Mouse (Mus musculus) midbrain, embryonic 12.5 days (tissue): ENCODE measurements at regions not wholly inside any gene's neighbourhood (a gene's known extent, or its start where the extent isn't known, plus 50 kb on each side); places are given as distances from the start of the nearest gene placed in this dataset.
A peak's percentile ranks its signal among the peaks of the same experiment; 100 is the strongest.

Source experiments
- ATAC-seq: fragments of 200-750 bp; cut with Nextera tagmentation; 2 replicates; pipeline ENCODE4 v1.8.0; 2017; ENCODE audit warnings: low read depth, moderate TSS enrichment, moderate library complexity; ENCODE audit not compliant: low FRiP score
- H3K27ac ChIP-seq: fragments of 300-500 bp; sonication (generic); replicated peaks from 2 replicates; pipeline ENCODE4 v1.5.1; 2016; ENCODE audit warnings: mild to moderate bottlenecking
- H3K27me3 ChIP-seq: fragments of 300-500 bp; sonication (generic); 2 replicates; pipeline ENCODE4 v1.6.1; 2016; ENCODE audit warnings: mild to moderate bottlenecking
- H3K36me3 ChIP-seq: fragments of 300-500 bp; sonication (generic); 2 replicates; pipeline ENCODE4 v1.6.1; 2016
- H3K4me1 ChIP-seq: fragments of 300-500 bp; sonication (generic); 2 replicates; pipeline ENCODE4 v1.6.1; 2016
- H3K4me2 ChIP-seq: fragments of 300-500 bp; sonication (generic); replicated peaks from 2 replicates; pipeline ENCODE4 v1.6.1; 2016; ENCODE audit warnings: mild to moderate bottlenecking, moderate library complexity
- H3K4me3 ChIP-seq: fragments of 300-500 bp; sonication (generic); 2 replicates; pipeline ENCODE4 v1.5.1; 2016; ENCODE audit warnings: mild to moderate bottlenecking
- H3K9ac ChIP-seq: fragments of 300-500 bp; sonication (generic); replicated peaks from 2 replicates; pipeline ENCODE4 v1.6.1; 2016; ENCODE audit warnings: mild to moderate bottlenecking, moderate library complexity
- H3K9me3 ChIP-seq: fragments of 300-500 bp; sonication (generic); 2 replicates; pipeline ENCODE4 v1.6.1; 2016; ENCODE audit warnings: mild to moderate bottlenecking
- whole genome bisulfite sequencing: fragments of 180-500 bp; shearing (Covaris S2); methylation state at CpG from one replicate; pipeline ENCODE4 v1.1.7; 2016; 5-methylcytosine and 5-hydroxymethylcytosine counted together

GRCm38 (mm10) chr12:11981743-11982142 lies 280.2 kb upstream of the Fam49a start:
- H3K9ac ChIP-seq, result no peak overlapping the region
- H3K4me2 ChIP-seq, result no peak overlapping the region
- no peaks in the 10 kb centered on the region for H3K36me3 ChIP-seq
- H3K27me3 ChIP-seq, result no peaks in the 10 kb centered on the region
- ATAC-seq, result 0 out of 2 replicates have a peak, but pooled peaks have one; percentile 30
- H3K4me1 ChIP-seq, result no peaks in the 10 kb centered on the region
- H3K4me3 ChIP-seq, result no peak overlapping the region
- H3K27ac ChIP-seq, result no peak overlapping the region
- WGBS, result 90% methylated on average over 1 of the region's 1 CpGs
- no peaks in the 10 kb centered on the region for H3K9me3 ChIP-seq

DNA sequence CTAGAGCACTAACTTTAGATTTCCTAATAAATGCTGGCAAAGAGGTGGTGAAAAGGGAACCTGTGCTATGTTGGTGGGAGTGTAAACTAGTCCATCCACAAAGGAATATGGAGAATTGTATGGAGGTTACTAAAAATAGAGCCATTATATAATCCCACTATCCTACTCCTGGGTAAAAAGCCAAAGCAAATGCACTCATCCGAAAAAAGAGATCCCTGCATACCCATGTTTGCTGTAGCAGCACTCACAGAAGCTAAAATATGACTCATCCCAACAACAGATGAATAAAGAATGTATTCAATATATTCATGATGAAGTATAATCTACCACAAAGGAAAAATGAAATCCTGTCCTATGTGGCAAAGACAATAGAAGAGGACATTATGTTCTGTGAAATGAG lies 268.4 kb upstream of the Fam49a start:
- Histone ChIP-seq H3K4me1 (no peaks in the 10 kb centered on the region), H3K27me3 (no peaks in the 10 kb centered on the region), H3K27ac (no peak overlapping the region), H3K4me3 (no peak overlapping the region), H3K36me3 (no peaks in the 10 kb centered on the region), H3K9me3 (no peaks in the 10 kb centered on the region), H3K9ac (no peak overlapping the region), H3K4me2 (no peak overlapping the region)
- ATAC-seq, result no peak
- WGBS, result 93% methylated on average over 1 of the region's 1 CpGs

DNA sequence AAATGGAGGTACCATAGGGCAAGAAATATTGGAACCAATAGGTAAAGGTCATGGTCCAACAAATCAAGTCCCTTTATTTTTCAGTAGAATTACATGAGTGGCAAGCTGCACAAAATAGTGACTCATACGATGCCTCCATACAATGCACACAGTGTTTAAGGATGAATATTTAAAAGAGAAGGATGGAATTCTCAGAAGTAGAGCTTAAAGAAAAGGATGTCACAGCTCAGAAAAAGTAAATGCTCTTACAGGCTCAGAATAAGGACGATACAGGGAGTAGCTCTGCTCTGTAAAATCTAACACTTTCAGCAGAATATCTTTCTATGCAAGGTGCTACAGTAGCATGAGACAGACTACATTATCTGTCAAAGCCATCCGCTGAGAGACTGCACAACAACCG lies 262.7 kb upstream of the Fam49a start:
- Histone ChIP-seq H3K4me2 (no peak overlapping the region), H3K27me3 (no peaks in the 10 kb centered on the region), H3K27ac (no peak overlapping the region), H3K36me3 (no peaks in the 10 kb centered on the region), H3K9me3 (no peaks in the 10 kb centered on the region), H3K4me3 (no peak overlapping the region), H3K9ac (no peak overlapping the region), H3K4me1 (no peaks in the 10 kb centered on the region)
- no peak for ATAC-seq
- 90% methylated on average over 4 of the region's 4 CpGs for WGBS

DNA sequence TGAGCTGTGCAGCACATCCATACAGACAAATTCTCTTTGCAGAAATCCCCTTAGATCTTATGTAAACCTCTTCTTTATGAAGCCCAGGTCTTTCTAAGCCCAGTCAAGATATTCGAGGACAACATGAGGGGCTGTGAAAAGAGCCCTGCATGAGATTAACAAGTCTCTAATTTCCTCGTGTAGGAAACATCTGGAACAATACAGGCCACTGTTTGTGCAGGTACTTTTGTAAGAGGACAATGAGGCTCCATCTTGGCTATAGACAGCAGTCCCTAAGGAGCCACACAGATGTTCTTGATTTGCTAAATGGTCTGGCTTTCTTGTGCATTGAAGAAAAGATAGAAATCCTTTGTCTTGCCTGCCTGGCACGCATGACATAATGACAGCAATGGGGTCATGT lies 259.5 kb upstream of the Fam49a start:
- Histone ChIP-seq H3K4me2 (no peak overlapping the region), H3K9ac (no peak overlapping the region), H3K27ac (no peak overlapping the region), H3K27me3 (no peaks in the 10 kb centered on the region), H3K4me1 (no peaks in the 10 kb centered on the region), H3K36me3 (no peaks in the 10 kb centered on the region), H3K4me3 (no peak overlapping the region), H3K9me3 (no peaks in the 10 kb centered on the region)
- 23% methylated on average over 3 of the region's 3 CpGs for WGBS
- no peak for ATAC-seq

DNA sequence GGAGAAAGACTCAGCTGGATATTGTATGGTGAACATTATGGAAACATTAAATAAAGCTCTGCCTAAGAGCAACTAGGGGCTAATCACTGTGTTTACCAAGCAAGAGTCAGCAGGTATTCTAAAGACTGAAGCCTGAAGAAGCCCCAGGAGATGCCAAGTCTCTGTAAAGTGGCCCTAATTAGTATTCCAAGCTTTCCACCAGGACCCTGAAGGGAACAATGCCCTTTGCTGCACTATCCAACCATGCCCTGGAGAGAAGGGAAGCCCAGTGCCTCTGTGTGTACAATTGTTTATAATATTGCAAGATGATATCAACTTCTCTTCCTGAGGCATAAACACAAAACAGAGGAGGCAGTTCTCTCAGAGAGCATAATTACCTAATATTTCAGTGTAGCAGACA lies 251.3 kb upstream of the Fam49a start:
- Histone ChIP-seq H3K4me2 (no peak overlapping the region), H3K4me1 (no peaks in the 10 kb centered on the region), H3K36me3 (no peaks in the 10 kb centered on the region), H3K9ac (no peak overlapping the region), H3K27ac (no peak overlapping the region), H3K27me3 (no peaks in the 10 kb centered on the region), H3K4me3 (no peak overlapping the region), H3K9me3 (no peaks in the 10 kb centered on the region)
- ATAC-seq, result 0 out of 2 replicates have a peak, but pooled peaks have one; percentile 27

DNA sequence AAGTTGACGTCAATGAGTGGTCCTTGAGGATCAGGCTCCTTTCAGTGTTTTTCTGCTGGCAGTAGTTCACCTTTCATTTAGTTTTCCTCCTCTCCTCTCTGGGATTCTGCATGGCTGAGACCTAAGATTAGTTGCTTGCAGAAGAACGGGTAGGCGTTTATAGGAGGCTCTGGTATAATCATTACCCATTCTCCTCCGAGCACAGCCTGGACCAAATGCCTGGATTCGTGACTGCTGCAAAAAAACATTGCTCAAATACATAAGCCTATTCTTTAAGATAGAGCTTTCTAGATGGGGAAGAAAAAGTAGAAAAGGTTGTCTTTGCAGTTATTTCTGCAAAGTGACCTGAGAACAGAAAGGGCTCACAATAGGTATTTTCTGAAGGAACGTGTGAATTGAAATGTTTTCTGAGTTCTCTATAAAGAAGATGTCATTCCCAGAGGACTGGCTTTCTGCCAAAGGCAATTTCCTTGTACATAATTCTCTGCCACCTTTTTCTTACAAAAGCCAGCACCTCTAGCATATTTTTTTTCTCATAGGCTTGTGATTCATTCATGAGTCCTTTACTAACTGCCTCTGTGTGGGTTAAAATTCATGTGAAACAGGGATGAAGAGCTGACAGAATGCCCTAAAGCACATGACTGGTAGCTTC lies 238.0 kb upstream of the Fam49a start:
- Histone ChIP-seq H3K4me2 (no peak overlapping the region), H3K36me3 (no peaks in the 10 kb centered on the region), H3K27me3 (no peaks in the 10 kb centered on the region)

GRCm38 (mm10) chr12:12030039-12030550 lies 231.8 kb upstream of the Fam49a start:
- Histone ChIP-seq H3K9me3 (no peaks in the 10 kb centered on the region), H3K4me1 (no peaks in the 10 kb centered on the region), H3K4me2 (no peak overlapping the region), H3K36me3 (no peaks in the 10 kb centered on the region), H3K27ac (no peak overlapping the region), H3K27me3 (no peaks in the 10 kb centered on the region), H3K4me3 (no peak overlapping the region), H3K9ac (no peak overlapping the region)
- WGBS, result 82% methylated on average over 2 of the region's 2 CpGs
- ATAC-seq, result no peak

More for the DNA sequence above, 238.0 kb upstream of the Fam49a start:
- H3K27ac ChIP-seq, result no peak overlapping the region
- H3K4me1 ChIP-seq, result no peaks in the 10 kb centered on the region
- WGBS, result 88% methylated on average over 6 of the region's 6 CpGs
- H3K9ac ChIP-seq, result no peak overlapping the region
- H3K4me3 ChIP-seq, result no peak overlapping the region
- no peak for ATAC-seq
- H3K9me3 ChIP-seq, result no peaks in the 10 kb centered on the region

GRCm38 (mm10) chr12:12034521-12034920 lies 227.4 kb upstream of the Fam49a start:
- H3K36me3 ChIP-seq, result no peaks in the 10 kb centered on the region
- no peaks in the 10 kb centered on the region for H3K9me3 ChIP-seq
- ATAC-seq, result no peak
- H3K4me1 ChIP-seq, result no peaks in the 10 kb centered on the region
- H3K9ac ChIP-seq, result no peak overlapping the region
- H3K27me3 ChIP-seq, result no peaks in the 10 kb centered on the region
- H3K4me2 ChIP-seq, result no peak overlapping the region
- H3K27ac ChIP-seq, result no peak overlapping the region
- H3K4me3 ChIP-seq, result no peak overlapping the region

GRCm38 (mm10) chr12:12039217-12039616 lies 222.7 kb upstream of the Fam49a start:
- Histone ChIP-seq H3K27me3 (no peaks in the 10 kb centered on the region), H3K4me2 (no peak overlapping the region), H3K36me3 (no peaks in the 10 kb centered on the region), H3K9ac (no peak overlapping the region), H3K4me3 (no peak overlapping the region), H3K27ac (no peak overlapping the region), H3K9me3 (no peaks in the 10 kb centered on the region), H3K4me1 (no peaks in the 10 kb centered on the region)
- 83% methylated on average over 1 of the region's 1 CpGs for WGBS
- ATAC-seq, result no peak

DNA sequence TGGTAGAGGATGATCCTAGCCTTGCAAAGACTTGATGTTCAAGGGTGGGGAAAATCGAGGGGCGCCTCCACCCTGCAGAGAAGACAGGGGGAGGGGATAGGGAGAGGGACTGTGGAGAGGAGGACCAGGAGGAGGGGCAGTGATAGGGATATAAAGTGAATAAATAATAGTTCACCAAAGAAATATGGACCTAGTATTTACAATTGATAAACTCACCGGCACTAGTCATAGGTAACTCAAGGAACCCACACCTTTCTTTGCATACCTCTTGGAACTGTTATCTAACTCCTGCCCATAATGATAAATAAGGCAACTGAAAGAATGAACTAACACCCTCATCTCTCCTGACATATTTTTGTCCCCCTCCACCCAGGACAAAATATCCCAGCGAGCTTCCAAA lies 199.7 kb upstream of the Fam49a start:
- H3K4me3 ChIP-seq, result no peak overlapping the region
- H3K4me1 ChIP-seq, result no peaks in the 10 kb centered on the region
- H3K9ac ChIP-seq, result no peak overlapping the region
- no peak overlapping the region for H3K27ac ChIP-seq
- H3K9me3 ChIP-seq, result no peaks in the 10 kb centered on the region
- no peaks in the 10 kb centered on the region for H3K27me3 ChIP-seq
- 81% methylated on average over 4 of the region's 4 CpGs for WGBS
- no peaks in the 10 kb centered on the region for H3K36me3 ChIP-seq
- ATAC-seq, result no peak
- no peak overlapping the region for H3K4me2 ChIP-seq

GRCm38 (mm10) chr12:12063910-12064309 lies 198.0 kb upstream of the Fam49a start:
- Histone ChIP-seq H3K4me3 (no peak overlapping the region), H3K27me3 (no peaks in the 10 kb centered on the region), H3K4me1 (no peaks in the 10 kb centered on the region), H3K27ac (no peak overlapping the region; the same call in 1 of the 2 replicates), H3K9me3 (no peaks in the 10 kb centered on the region), H3K36me3 (no peaks in the 10 kb centered on the region), H3K4me2 (no peak overlapping the region), H3K9ac (no peak overlapping the region)
- WGBS, result 68% methylated on average over 1 of the region's 1 CpGs
- ATAC-seq, result peak; percentile 49; the same call in 1 of the 2 replicates

- Histone ChIP-seq H3K9ac (no peak overlapping the region), H3K4me1 (no peaks in the 10 kb centered on the region), H3K9me3 (no peaks in the 10 kb centered on the region), H3K36me3 (no peaks in the 10 kb centered on the region), H3K4me2 (no peak overlapping the region), H3K27me3 (no peaks in the 10 kb centered on the region), H3K27ac (no peak overlapping the region; the same call in 1 of the 2 replicates), H3K4me3 (no peak overlapping the region)
- ATAC-seq, result no peak
- WGBS, result 85% methylated on average over 4 of the region's 4 CpGs
These were observed 197.5 kb upstream of the Fam49a start for GRCm38 (mm10) chr12:12064395-12064794.

DNA sequence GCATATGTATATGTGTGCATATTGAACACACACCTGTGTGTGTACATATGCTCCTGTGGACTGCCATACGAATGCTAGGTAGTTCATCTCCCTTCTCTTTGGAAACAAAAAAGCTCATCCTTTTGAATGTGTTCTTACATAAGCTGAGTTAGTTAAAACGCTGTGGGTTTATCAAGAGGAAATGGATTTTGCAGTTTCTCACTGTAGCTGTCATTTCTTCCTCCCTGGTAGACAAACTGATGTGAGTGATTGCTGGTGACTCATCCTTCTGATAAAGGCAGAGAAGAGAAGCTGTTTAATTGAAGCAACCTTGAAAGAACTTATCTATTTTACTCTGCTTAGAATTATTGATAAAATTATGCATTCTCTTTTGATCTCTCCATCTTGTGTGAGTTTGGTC lies 173.6 kb upstream of the Fam49a start:
- no peak for ATAC-seq
- Histone ChIP-seq H3K9ac (no peak overlapping the region), H3K4me3 (no peak overlapping the region), H3K27ac (no peak overlapping the region), H3K4me2 (no peak overlapping the region), H3K36me3 (no peaks in the 10 kb centered on the region), H3K4me1 (no peaks in the 10 kb centered on the region), H3K9me3 (no peaks in the 10 kb centered on the region), H3K27me3 (no peaks in the 10 kb centered on the region)
- WGBS, result 84% methylated on average over 2 of the region's 2 CpGs
